Mouse (Mus musculus) activated CD4-positive, CD25-positive, alpha-beta regulatory T cell (primary cell): ENCODE measurements around the gene Txnrd1. TPM values are rescaled to one million over a fixed set of nuclear protein-coding genes. Genes with fewer than 3 reads are reported as not detected.

Experiments used
- polyA plus RNA-seq, 2 experiments: library from polyadenylated mRNA; unstranded; fragments of 100-300 nt; shearing (Covaris generic); gene quantifications; one replicate each; pipeline ENCODE4 v1.2.1; 2017

The Txnrd1 gene
- 10 to 100 TPM; 60.4 to 71.4 TPM for polyA plus RNA-seq

GRCm38 (mm10) chr10:82833926-82834325 lies at the start of gene Txnrd1:
Gene Txnrd1, plus strand, starts transcription at chr10:82833951.

GRCm38 (mm10) chr10:82866356-82866755 lies 32.6 kb downstream of the Txnrd1 start, which contains the start of gene Eid3:
Gene Eid3, plus strand, starts transcription at chr10:82866626.

Other genes starting within 250 kb of the Txnrd1 start
- 10 to 100 TPM; 34.5 to 41.4 TPM for gene 1190007I07Rik, start 210.7 kb upstream of the Txnrd1 start, polyA plus RNA-seq
- gene Tdg, start 204.1 kb upstream of the Txnrd1 start, polyA plus RNA-seq, result 10 to 100 TPM; 60.3 to 62.5 TPM
- 1 to 10 TPM in 1 of 2 experiments, not detected in 1; 2.0 TPM for gene Glt8d2, start 143.3 kb upstream of the Txnrd1 start, polyA plus RNA-seq
- gene Hcfc2, start 137.8 kb upstream of the Txnrd1 start, polyA plus RNA-seq, result 10 to 100 TPM; 27.5 to 29.1 TPM
- 10 to 100 TPM; 78.6 to 86.0 TPM for gene Nfyb, start 69.8 kb upstream of the Txnrd1 start, polyA plus RNA-seq
- gene Eid3, start 32.7 kb downstream of the Txnrd1 start, polyA plus RNA-seq, result under 1 TPM in 1 of 2 experiments, not detected in 1; 0.22 TPM
- under 1 TPM; 0.14 to 0.26 TPM for gene Chst11, start 151.5 kb downstream of the Txnrd1 start, polyA plus RNA-seq